ENCODE assay signal across 21 mouse cellular contexts in genomic region chr7:108993881-108994291, GRCm38 (mm10). TPM values are rescaled to one million over a fixed set of nuclear protein-coding genes. Genes with fewer than 3 reads are reported as not detected.
DNase-seq lines count a peak whose midpoint lies in the region; TF ChIP-seq lines count a peak whose summit lies in the region.
"Had no signal": no experiment of that assay in that cellular context is flagged by ENCODE, and none has a peak within 500 bp of the region (broad histone marks: within the 10 kb centered on the region; RNA-seq: fewer than 3 reads in every experiment).

No protein-coding gene starts in this region.

- intact Hi-C loops in gastrocnemius, adult 2 months (cut with DNase I): no loop called here
- intact Hi-C loops in left cerebral cortex, postnatal 4 days (cut with DNase I): no loop called here

- no peak for TF ChIP-seq CTCF in gastrocnemius, adult 2 months (IDR thresholded peaks at IDR 0.05)

- no peak overlapping the region for H3K4me3 ChIP-seq in gastrocnemius, adult 2 months
- H3K4me3 ChIP-seq: embryonic facial prominence, embryonic 15.5 days; forebrain, embryonic 13.5 days; hindbrain, embryonic 12.5 days; left cerebral cortex, adult 2 months; limb, embryonic 13.5 days; liver, embryonic 15.5 days had no signal

- H3K27ac ChIP-seq in gastrocnemius, adult 2 months: peak overlapping the region; percentile 64
- H3K27ac ChIP-seq: embryonic facial prominence, embryonic 15.5 days; forebrain, embryonic 13.5 days; hindbrain, embryonic 12.5 days; kidney, postnatal 0 days; left cerebral cortex, adult 2 months; limb, embryonic 13.5 days; liver, embryonic 15.5 days had no signal

- peak; percentile 40 for DNase-seq in gastrocnemius, adult 2 months
- DNase-seq in gastrocnemius, postnatal 10 days: no peak
- DNase-seq in left cerebral cortex, postnatal 4 days: peak; percentile 43
- no peak for DNase-seq in left cerebral cortex, adult 11 months (ENCODE audit: low spot score)
- DNase-seq in 3T3-L1 (ENCODE audit: low read depth, low spot score): peak; percentile 79
- peak; percentile 31 for DNase-seq in adipocyte (ENCODE audit: low spot score)
- no peak for DNase-seq in left cerebral cortex, adult 8-10 months (ENCODE audit: low spot score in 2 of 2)
- no peak for DNase-seq in liver
- DNase-seq: midbrain, embryonic 14.5 days; retina, postnatal 1 day; right cerebral cortex, postnatal 4 days; thymus, postnatal 36 days had no signal

RNA-seq across cellular contexts. Expression of gene Tub, which starts 43.7 kb away (rescaled TPM):
- under 1 TPM; 0.41 to 0.67 TPM for total RNA-seq in gastrocnemius, adult 2 months (2021)
- 1 to 10 TPM; 1.9 to 3.0 TPM for total RNA-seq in gastrocnemius, postnatal 10 days (2021)
- 100 to 1,000 TPM; 186 to 189 TPM for total RNA-seq in left cerebral cortex, postnatal 4 days (2021)
- total RNA-seq in left cerebral cortex, adult 8-10 months (2022): 100 to 1,000 TPM; 107 to 129 (median 115) TPM
- total RNA-seq: megakaryocyte progenitor cell, adult 5-6 weeks; MEL had no signal

RNA-seq across cellular contexts. Expression of gene Eif3f, which starts 59.7 kb away (rescaled TPM):
- 100 to 1,000 TPM; 122 to 125 TPM for total RNA-seq in gastrocnemius, adult 2 months (2021)
- total RNA-seq in gastrocnemius, postnatal 10 days (2021): 100 to 1,000 TPM; 121 to 122 TPM
- total RNA-seq in left cerebral cortex, postnatal 4 days (2021): 100 to 1,000 TPM; 160 to 173 TPM
- 100 to 1,000 TPM; 101 to 102 (median 101) TPM for total RNA-seq in left cerebral cortex, adult 8-10 months (2022)

Comparison
In these comparisons a context has a peak if more than half of its experiments do, and no peak if none do; other contexts are left out.
1. DNase-seq: peak in gastrocnemius, adult 2 months (single experiment), left cerebral cortex, postnatal 4 days (single experiment), 3T3-L1 (single experiment) and adipocyte (single experiment); none in gastrocnemius, postnatal 10 days (single experiment), left cerebral cortex, adult 11 months (single experiment), left cerebral cortex, adult 8-10 months (0 of 2) and liver (single experiment).
2. RNA of gene Tub, which starts 43.7 kb away (total RNA-seq): 186 to 189 TPM in left cerebral cortex, postnatal 4 days and 107 to 129 TPM in left cerebral cortex, adult 8-10 months; 1.9 to 3.0 TPM in gastrocnemius, postnatal 10 days and 0.41 to 0.67 TPM in gastrocnemius, adult 2 months; every median in the first group is over 10 times any median in the second.